Mouse (Mus musculus): ENCODE measurements around the gene Nmnat2.

GRCm38 (mm10) chr1:153084191-153084590 is 129.4 kb downstream of the Nmnat2 start:
- TF ChIP-seq CTCF (IDR thresholded peaks at IDR 0.05; ENCODE audit: extremely low read depth, insufficient read depth, insufficient read length, insufficient replicate concordance) (no peak), POLR2A (IDR thresholded peaks at IDR 0.05; ENCODE audit: low read depth, low read length) (no peak)

Data from spleen, adult 2 months (tissue).